Mouse (Mus musculus): ENCODE measurements around the gene Zfp638. TPM values are rescaled to one million over a fixed set of nuclear protein-coding genes. Genes with fewer than 3 reads are reported as not detected.

Gene Zfp638
- 70.3 and 82.0 TPM in 2 replicates for polyA plus RNA-seq (2012; ENCODE audit: insufficient read depth, insufficient read length, missing spikeins)

- peaks cover 3% of the 10 kb centered on the region for H3K4me1 ChIP-seq (ENCODE audit: control insufficient read depth, insufficient read depth, low read length)
- peak within 1 kb of the TSS; percentile 91 for H3K4me3 ChIP-seq (ENCODE audit: insufficient read depth, low read length)
- H3K27ac ChIP-seq (ENCODE audit: insufficient read depth, low read depth, low read length) = peak within 1 kb of the TSS; percentile 41
- no peak for TF ChIP-seq POLR2A (IDR thresholded peaks at IDR 0.05; ENCODE audit: borderline replicate concordance, low read depth, low read length)
- TF ChIP-seq CTCF (IDR thresholded peaks at IDR 0.05; ENCODE audit: low read depth, low read length) = no peak
These were observed at the start of gene Zfp638 for GRCm38 (mm10) chr6:83866954-83867597. Zfp638 (plus strand) TSS chr6:83867109.

GRCm38 (mm10) chr6:83818996-83819395, 47.9 kb upstream of the Zfp638 start:
- H3K4me1 ChIP-seq (ENCODE audit: control insufficient read depth, insufficient read depth, low read length) = peaks cover 8% of the 10 kb centered on the region
- TF ChIP-seq POLR2A (IDR thresholded peaks at IDR 0.05; ENCODE audit: borderline replicate concordance, low read depth, low read length) (no peak), CTCF (IDR thresholded peaks at IDR 0.05; ENCODE audit: low read depth, low read length) (no peak)

DNA sequence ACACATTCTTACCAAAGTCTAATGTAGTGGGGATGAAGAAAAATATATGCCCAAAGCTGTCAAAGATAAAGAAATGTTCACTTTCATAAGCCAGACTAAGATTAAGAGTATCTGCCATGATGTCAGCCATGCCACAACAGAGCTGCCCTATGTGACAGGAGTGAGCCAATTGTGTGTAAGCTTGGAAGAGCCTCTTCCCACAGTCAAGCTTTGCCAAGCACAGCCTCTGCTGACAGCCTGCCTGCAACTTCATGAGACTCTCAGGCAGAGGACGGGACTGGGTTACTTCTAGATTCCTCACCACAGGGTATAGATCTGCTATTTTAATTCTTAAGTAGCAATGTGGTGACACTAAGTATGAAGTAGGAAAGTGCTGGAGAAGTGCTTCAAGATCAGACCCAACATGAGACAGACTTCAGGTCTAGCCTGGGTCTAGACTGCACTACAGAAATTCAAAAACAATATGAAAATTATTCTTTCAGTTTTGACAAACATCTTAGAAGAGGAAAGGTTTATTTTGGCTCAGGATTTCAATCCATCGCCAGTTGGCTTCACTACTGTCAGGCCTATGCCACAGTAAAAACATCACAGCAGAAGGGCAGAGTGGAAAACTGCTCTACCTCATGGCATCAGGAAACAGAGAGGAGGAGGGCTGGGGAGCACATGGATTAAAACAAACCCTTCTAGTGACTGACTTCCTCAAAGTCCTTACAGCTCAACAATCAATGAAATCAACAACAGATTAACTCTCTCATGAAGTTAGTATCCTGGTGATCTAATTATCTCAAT, 46.0 kb upstream of the Zfp638 start:
- no peak for TF ChIP-seq CTCF (IDR thresholded peaks at IDR 0.05; ENCODE audit: low read depth, low read length)
- TF ChIP-seq POLR2A (IDR thresholded peaks at IDR 0.05; ENCODE audit: borderline replicate concordance, low read depth, low read length) = no peak
- Histone ChIP-seq H3K4me3 (ENCODE audit: insufficient read depth, low read length) (no peak overlapping the region), H3K4me1 (ENCODE audit: control insufficient read depth, insufficient read depth, low read length) (peaks cover 12% of the 10 kb centered on the region), H3K27ac (ENCODE audit: insufficient read depth, low read depth, low read length) (no peak overlapping the region)

More at GRCm38 (mm10) chr6:83818996-83819395, 47.9 kb upstream of the Zfp638 start:
- no peak overlapping the region for H3K27ac ChIP-seq (ENCODE audit: insufficient read depth, low read depth, low read length)
- H3K4me3 ChIP-seq (ENCODE audit: insufficient read depth, low read length) = no peak overlapping the region

DNA sequence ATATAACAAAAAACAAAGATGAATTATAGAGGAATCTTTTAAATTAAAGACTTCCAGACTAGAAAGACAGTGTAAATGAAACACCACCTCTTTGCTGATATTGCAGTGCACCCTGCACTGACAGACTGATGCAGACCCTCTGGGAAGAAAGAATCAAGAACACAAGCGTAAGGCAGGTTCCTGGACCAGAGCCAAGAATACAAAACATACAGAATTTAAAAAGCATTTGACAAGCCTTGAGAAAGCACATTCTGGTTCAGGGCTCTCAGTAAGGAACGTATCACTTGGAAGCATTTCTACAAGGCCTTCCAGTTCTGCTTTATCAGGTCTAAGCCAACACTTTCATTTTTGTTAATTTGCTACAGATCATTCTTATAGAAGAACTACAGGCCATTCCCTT, 45.1 kb upstream of the Zfp638 start:
- H3K4me1 ChIP-seq (ENCODE audit: control insufficient read depth, insufficient read depth, low read length) = peaks cover 12% of the 10 kb centered on the region
- no peak overlapping the region for H3K27ac ChIP-seq (ENCODE audit: insufficient read depth, low read depth, low read length)
- no peak overlapping the region for H3K4me3 ChIP-seq (ENCODE audit: insufficient read depth, low read length)
- TF ChIP-seq POLR2A (IDR thresholded peaks at IDR 0.05; ENCODE audit: borderline replicate concordance, low read depth, low read length) = no peak
- TF ChIP-seq CTCF (IDR thresholded peaks at IDR 0.05; ENCODE audit: low read depth, low read length) = no peak

GRCm38 (mm10) chr6:83830941-83831605, 35.8 kb upstream of the Zfp638 start:
- Histone ChIP-seq H3K27ac (ENCODE audit: insufficient read depth, low read depth, low read length) (no peak overlapping the region), H3K4me1 (ENCODE audit: control insufficient read depth, insufficient read depth, low read length) (peaks cover 7% of the 10 kb centered on the region), H3K4me3 (ENCODE audit: insufficient read depth, low read length) (peak overlapping the region; percentile 89)
- TF ChIP-seq CTCF (IDR thresholded peaks at IDR 0.05; ENCODE audit: low read depth, low read length) = no peak
- no peak for TF ChIP-seq POLR2A (IDR thresholded peaks at IDR 0.05; ENCODE audit: borderline replicate concordance, low read depth, low read length)

DNA sequence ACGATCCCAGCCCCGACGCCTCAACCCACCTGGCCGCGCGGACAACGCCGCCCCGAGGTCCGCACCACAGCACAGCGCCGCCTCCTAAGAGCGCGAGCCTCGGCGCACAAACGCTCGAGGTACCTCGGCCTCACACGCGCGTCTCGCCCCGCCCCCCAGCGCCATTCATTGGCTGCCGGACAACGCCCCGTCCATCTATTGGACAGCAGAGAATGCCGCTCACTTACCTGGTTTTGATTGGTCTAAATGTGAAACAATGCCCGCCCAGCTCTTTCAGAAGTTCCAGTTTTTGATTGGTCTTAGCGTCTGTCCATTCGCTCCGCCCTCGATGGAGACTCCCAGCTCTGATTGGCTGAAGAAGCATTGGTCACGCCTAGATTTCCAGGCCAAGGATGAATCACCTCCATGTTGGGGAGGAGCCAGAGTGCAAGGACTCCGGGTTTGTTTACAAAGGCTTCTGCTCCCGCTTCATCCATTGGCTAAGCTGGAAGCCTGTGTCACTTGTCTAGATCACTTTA, 35.2 kb upstream of the Zfp638 start, which contains the start of gene Paip2b:
Paip2b (minus strand) TSS at position 136 of the 518 bp plus-strand sequence.
- peak within 1 kb of the TSS; percentile 17; the same call in 1 of the 2 replicates for H3K27ac ChIP-seq (ENCODE audit: insufficient read depth, low read depth, low read length)
- TF ChIP-seq POLR2A (IDR thresholded peaks at IDR 0.05; ENCODE audit: borderline replicate concordance, low read depth, low read length) (no peak; the same call in 1 of the 2 replicates), CTCF (IDR thresholded peaks at IDR 0.05; ENCODE audit: low read depth, low read length) (no peak)
- peak within 1 kb of the TSS; percentile 89 for H3K4me3 ChIP-seq (ENCODE audit: insufficient read depth, low read length)
- peaks cover 11% of the 10 kb centered on the region for H3K4me1 ChIP-seq (ENCODE audit: control insufficient read depth, insufficient read depth, low read length)

GRCm38 (mm10) chr6:83832393-83832792, 34.5 kb upstream of the Zfp638 start:
- Histone ChIP-seq H3K4me3 (ENCODE audit: insufficient read depth, low read length) (peak overlapping the region; percentile 31), H3K4me1 (ENCODE audit: control insufficient read depth, insufficient read depth, low read length) (peaks cover 11% of the 10 kb centered on the region), H3K27ac (ENCODE audit: insufficient read depth, low read depth, low read length) (peak overlapping the region; percentile 17; the same call in 1 of the 2 replicates)

- no peak overlapping the region for H3K4me3 ChIP-seq (ENCODE audit: insufficient read depth, low read length)
- H3K27ac ChIP-seq (ENCODE audit: insufficient read depth, low read depth, low read length) = no peak overlapping the region
- TF ChIP-seq CTCF (IDR thresholded peaks at IDR 0.05; ENCODE audit: low read depth, low read length) (no peak), POLR2A (IDR thresholded peaks at IDR 0.05; ENCODE audit: borderline replicate concordance, low read depth, low read length) (no peak)
- H3K4me1 ChIP-seq (ENCODE audit: control insufficient read depth, insufficient read depth, low read length) = peaks cover 11% of the 10 kb centered on the region
These were observed 30.1 kb upstream of the Zfp638 start for GRCm38 (mm10) chr6:83836826-83837225.

- Histone ChIP-seq H3K27ac (ENCODE audit: insufficient read depth, low read depth, low read length) (peak overlapping the region; percentile 55), H3K4me1 (ENCODE audit: control insufficient read depth, insufficient read depth, low read length) (peaks cover 9% of the 10 kb centered on the region), H3K4me3 (ENCODE audit: insufficient read depth, low read length) (no peak overlapping the region)
- no peak for TF ChIP-seq POLR2A (IDR thresholded peaks at IDR 0.05; ENCODE audit: borderline replicate concordance, low read depth, low read length)
- no peak for TF ChIP-seq CTCF (IDR thresholded peaks at IDR 0.05; ENCODE audit: low read depth, low read length)
These were observed 28.9 kb upstream of the Zfp638 start for GRCm38 (mm10) chr6:83838046-83838445.
